Mouse (Mus musculus) cerebellum, adult 2 months (tissue): ENCODE measurements around the gene Tnip3. TPM values are rescaled to one million over a fixed set of nuclear protein-coding genes. Genes with fewer than 3 reads are reported as not detected.
A peak's percentile ranks its signal among the peaks of the same experiment; 100 is the strongest.

Source experiments
- DNase-seq, 2 experiments: peaks; one replicate each; pipeline ENCODE4 v3.0.0; 2021
- H3K27ac ChIP-seq: fragments of 200-500 bp; 2 replicates; pipeline ENCODE4 v1.5.1; 2012; ENCODE audit warnings: low read length, control low read depth, inconsistent platforms; ENCODE audit not compliant: insufficient read depth
- H3K27me3 ChIP-seq: fragments of 200-500 bp; 2 replicates; pipeline ENCODE4 v1.6.1; 2012; ENCODE audit warnings: inconsistent platforms, mild to moderate bottlenecking, low read length, moderate library complexity; ENCODE audit not compliant: control insufficient read depth, insufficient read depth
- H3K4me1 ChIP-seq: fragments of 200-500 bp; 2 replicates; pipeline ENCODE4 v1.6.1; 2011; ENCODE audit warnings: low read length; ENCODE audit not compliant: control insufficient read depth, insufficient read depth
- H3K4me3 ChIP-seq: fragments of 200-500 bp; replicated peaks from 2 replicates; pipeline ENCODE3; 2011; ENCODE audit warnings: mild to moderate bottlenecking, low read depth, low read length, control low read depth; ENCODE audit not compliant: insufficient read depth
- CTCF ChIP-seq: fragments of 200-500 bp; IDR thresholded peaks from 2 replicates; pipeline ENCODE4 v1.5.1; 2011; ENCODE audit warnings: low read depth, mild to moderate bottlenecking, control low read depth, low read length, moderate library complexity, borderline replicate concordance; ENCODE audit not compliant: insufficient read depth
- POLR2A ChIP-seq: fragments of 200-500 bp; IDR thresholded peaks from 2 replicates; pipeline ENCODE4 v1.6.1; 2011; ENCODE audit warnings: low read length, control low read depth, borderline replicate concordance; ENCODE audit not compliant: insufficient read depth
- WGBS: fragments of 180-500 bp; shearing (Covaris S2); methylation state at CpG from one replicate; pipeline ENCODE4 v1.1.7; 2018; 5-methylcytosine and 5-hydroxymethylcytosine counted together
- polyA plus RNA-seq: library from polyadenylated mRNA; depleted of rRNA; stranded (reverse); fragments of >200 nt; gene quantifications from 2 replicates; pipeline ENCODE4 v1.2.3, GENCODE M21; 2012

Gene Tnip3
- polyA plus RNA-seq, 1 experiment, result not detected

DNA sequence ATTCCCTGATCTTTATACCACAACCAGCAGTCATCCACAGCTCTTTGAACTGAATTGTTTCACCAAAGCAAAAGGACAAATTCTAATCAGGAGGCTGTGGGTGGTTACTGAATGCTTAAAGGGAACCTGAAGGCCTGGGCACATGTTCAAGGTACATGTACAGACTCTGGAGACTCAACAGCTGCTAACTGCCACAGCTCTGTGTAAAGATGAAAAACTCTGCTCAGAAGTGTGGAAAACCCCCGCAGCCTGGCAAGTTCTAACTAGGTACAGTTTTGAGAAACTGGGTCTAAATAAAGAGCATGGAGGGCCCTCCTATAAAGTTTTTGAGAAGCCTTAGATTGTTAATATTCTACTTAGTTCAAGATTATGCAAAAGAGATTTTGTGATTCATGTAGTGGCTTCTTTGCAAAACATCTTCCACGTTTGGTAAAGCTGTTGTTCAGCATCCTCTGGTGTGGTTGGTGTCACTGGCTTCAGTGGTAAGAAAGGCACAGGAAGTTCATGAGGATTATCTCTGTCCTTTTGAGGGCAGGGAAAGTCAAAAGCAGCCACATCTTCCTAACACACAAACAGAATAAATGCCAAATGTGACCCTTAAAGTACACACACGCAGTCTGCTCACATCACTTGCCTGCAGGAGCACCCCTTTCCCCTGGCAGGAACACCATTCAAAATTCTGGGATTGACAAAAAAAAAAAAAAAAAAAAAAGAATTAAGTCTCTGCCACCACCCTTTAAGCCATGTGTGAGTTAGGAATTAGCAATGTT, 39.0 kb downstream of the Tnip3 start:
- DNase-seq, result no peak
- H3K4me1 ChIP-seq, result no peaks in the 10 kb centered on the region
- 71% methylated on average over 3 of the region's 3 CpGs for whole genome bisulfite sequencing
- H3K4me3 ChIP-seq, result no peak overlapping the region
- no peaks in the 10 kb centered on the region for H3K27me3 ChIP-seq
- no peak overlapping the region for H3K27ac ChIP-seq
- TF ChIP-seq POLR2A (no peak), CTCF (no peak)

DNA sequence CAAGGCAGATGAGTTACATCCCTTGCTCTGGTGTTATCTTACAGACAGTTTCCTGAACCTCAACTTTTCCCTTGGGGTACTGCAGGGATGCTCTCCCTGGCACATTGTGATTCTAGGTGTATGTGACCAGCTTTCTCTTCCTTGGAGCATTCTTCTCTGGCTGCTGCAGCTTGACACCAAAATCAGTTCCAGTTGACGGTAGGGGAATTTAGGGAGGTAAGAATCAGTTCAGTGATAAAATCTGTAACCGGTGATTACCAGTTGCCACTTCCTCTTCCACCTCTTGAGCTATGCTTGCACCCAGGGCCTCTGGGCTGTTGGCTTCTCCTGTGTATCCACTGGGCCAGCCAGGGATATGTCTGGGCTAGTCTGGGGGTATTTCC, 39.5 kb downstream of the Tnip3 start:
- Histone ChIP-seq H3K27me3 (no peaks in the 10 kb centered on the region), H3K4me3 (no peak overlapping the region), H3K27ac (no peak overlapping the region), H3K4me1 (no peaks in the 10 kb centered on the region)
- 81% methylated on average over 2 of the region's 2 CpGs for WGBS
- TF ChIP-seq POLR2A (no peak), CTCF (no peak)
- no peak for DNase-seq

DNA sequence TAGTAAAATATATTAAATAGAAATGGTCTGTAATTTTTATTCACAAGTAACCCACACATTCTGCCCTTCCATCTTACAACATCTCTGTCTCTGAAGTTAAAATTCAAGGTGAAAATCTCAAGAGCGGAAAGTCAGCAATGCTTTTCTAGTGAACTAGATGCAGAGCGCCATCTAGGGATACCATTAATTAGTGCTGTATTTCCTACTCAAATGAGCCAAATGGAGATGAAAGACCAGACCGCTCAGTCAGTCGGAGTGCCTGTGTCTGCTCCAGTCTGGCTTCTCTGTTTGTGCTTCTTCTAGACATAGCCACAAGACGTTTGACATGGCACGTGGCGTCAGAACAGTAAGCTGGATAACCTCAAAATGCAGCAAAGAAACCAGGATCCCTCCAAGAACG, 44.6 kb downstream of the Tnip3 start:
- no peak overlapping the region for H3K27ac ChIP-seq
- TF ChIP-seq POLR2A, result no peak
- TF ChIP-seq CTCF, result peak; percentile 27; the same call in 1 of the 2 replicates
- H3K4me3 ChIP-seq, result no peak overlapping the region
- H3K4me1 ChIP-seq, result no peaks in the 10 kb centered on the region
- 29% methylated on average over 8 of the region's 8 CpGs for WGBS
- DNase-seq, result peak in 1 of 2 experiments; percentile 28
- no peaks in the 10 kb centered on the region for H3K27me3 ChIP-seq

DNA sequence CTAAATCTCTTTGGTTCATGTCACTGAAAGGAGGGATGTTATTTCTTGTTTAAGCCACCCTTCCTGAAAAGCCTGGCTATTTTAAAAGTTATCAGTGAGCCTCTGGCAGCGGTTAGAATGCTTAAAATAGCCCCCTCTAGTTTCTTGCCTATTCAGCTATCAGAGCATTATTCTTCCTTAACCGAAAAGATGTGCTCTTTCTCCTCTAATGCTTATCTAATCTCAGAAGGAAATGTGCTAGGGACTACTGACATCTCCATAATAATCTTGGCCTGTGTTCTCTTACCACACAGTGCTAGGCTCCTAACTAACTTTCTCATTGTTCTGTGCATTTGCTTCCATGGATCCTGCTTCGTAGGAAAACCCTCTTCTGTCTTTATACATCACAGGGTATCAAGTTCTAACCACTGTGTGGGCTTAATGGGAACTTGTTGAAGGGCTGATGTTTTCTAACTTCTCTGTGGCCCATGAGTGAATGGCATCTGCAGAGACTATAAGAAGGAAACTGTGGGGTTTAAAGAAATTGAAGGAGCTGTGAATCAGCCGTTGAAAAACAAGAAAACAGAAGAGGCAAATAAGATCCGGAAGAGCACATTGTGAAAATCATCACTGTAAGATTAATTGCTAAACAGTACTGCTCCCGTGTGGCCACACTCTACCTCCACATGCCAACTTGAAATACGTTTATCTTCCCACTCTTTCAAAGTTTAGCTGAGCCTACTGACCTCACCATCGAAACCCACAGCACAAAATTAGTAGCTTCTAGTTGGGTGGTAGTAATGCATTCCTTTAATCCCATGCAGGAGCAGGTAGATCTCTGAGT, 53.2 kb downstream of the Tnip3 start:
- TF ChIP-seq CTCF (no peak), POLR2A (no peak)
- Histone ChIP-seq H3K4me1 (no peaks in the 10 kb centered on the region), H3K27ac (no peak overlapping the region), H3K27me3 (no peaks in the 10 kb centered on the region), H3K4me3 (no peak overlapping the region)
- no peak for DNase-seq
- WGBS, result 76% methylated on average over 8 of the region's 8 CpGs

DNA sequence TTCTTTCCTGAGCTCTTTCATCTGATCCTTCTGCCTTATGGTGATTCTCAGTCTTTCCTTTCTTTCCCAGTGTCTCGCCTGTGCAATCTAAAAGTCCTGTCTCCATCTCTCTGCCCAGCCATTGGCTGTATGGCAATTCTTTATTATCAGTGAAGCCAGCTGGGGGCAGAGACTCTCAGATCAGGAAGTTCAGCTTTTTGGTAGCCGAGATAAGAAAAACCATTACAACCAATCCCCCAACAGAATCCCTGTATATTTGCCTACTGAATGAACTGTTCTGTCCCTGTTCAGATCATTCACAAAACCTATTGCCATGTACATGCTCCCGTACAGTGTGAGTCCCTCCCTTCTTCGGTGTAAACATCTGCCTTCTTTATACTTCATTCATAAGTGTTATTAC, 57.9 kb downstream of the Tnip3 start:
- no peak for TF ChIP-seq CTCF
- TF ChIP-seq POLR2A, result no peak
- no peak for DNase-seq
- Histone ChIP-seq H3K4me1 (no peaks in the 10 kb centered on the region), H3K4me3 (no peak overlapping the region), H3K27ac (no peak overlapping the region), H3K27me3 (no peaks in the 10 kb centered on the region)
- 98% methylated on average over 4 of the region's 4 CpGs for WGBS

DNA sequence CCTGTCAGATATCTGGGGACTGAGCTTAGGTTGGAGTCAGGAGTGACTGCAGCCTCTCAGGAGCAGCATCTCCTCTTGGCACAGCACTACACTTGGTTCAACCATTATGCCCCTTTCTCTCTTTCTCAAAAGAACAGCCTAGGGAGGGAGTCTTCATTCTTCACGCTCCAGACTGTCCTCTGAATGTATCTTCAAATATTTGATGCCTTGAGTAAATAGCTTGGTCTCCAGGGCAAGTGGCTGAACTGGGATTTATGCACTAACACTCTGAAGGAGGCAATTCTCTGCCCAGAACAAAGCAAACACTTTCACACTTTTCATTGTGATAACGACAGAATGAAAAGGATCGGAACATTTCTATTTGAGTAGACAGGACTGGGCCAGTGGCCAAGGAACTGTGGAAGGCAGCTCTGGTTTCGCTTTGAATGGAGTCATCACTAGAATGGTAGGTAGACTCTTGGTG, 59.8 kb downstream of the Tnip3 start:
- WGBS, result 9% methylated on average over 4 of the region's 4 CpGs
- no peak overlapping the region for H3K27ac ChIP-seq

DNA sequence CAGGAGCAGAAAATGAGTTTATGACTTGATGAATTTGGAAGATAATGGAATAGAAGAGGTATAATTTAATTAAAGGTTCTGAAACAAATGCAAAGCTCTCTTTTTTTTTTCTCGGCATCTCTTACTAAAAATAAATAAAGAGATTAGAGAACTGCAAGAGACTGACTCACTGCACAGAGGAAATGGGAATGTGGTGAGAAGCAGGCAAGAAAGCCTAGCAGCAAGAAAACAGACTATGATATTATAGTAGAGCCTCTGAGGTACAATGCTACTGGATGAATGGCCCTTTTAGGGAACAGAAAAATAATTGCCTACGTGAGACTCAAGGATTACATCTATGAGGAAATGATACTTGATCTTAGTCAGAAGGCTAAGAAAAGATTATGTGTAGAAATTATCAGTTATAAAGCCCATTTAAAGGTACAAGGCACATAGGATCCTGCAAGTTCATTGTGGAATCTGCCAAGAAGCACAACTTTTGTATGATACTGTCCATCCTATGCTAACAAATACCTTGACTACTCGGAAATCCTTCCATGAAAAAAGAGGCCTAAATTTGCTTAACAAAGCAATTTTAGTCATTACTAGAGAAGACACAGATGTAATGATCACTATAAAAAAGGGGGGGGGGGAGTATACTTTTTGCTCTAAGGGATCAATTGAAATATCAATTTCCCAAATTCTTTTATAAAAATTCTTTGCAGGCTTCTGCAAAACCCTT, 60.4 kb downstream of the Tnip3 start:
- Histone ChIP-seq H3K27me3 (no peaks in the 10 kb centered on the region), H3K27ac (no peak overlapping the region), H3K4me3 (no peak overlapping the region), H3K4me1 (no peaks in the 10 kb centered on the region)
- DNase-seq, result no peak
- TF ChIP-seq POLR2A (no peak), CTCF (no peak)
- 73% methylated on average over 3 of the region's 3 CpGs for WGBS

More for the DNA sequence above, 59.8 kb downstream of the Tnip3 start:
- TF ChIP-seq POLR2A, result no peak
- TF ChIP-seq CTCF, result no peak
- no peak overlapping the region for H3K4me3 ChIP-seq
- H3K27me3 ChIP-seq, result no peaks in the 10 kb centered on the region
- no peaks in the 10 kb centered on the region for H3K4me1 ChIP-seq
- DNase-seq, result no peak
